Mouse (Mus musculus) ovary, postnatal 10 days (tissue): ENCODE results near the gene Olfr1472.
"Not testable (repeated sequence)": the region's sequence is repeated elsewhere in the genome, so short reads cannot be mapped to it uniquely, and the experiment has no call there.

Source experiments
- DNase-seq: peaks from one replicate; pipeline ENCODE4 v3.0.0; 2022; ENCODE audit warnings: low spot score

Olfr1472 gene

DNA sequence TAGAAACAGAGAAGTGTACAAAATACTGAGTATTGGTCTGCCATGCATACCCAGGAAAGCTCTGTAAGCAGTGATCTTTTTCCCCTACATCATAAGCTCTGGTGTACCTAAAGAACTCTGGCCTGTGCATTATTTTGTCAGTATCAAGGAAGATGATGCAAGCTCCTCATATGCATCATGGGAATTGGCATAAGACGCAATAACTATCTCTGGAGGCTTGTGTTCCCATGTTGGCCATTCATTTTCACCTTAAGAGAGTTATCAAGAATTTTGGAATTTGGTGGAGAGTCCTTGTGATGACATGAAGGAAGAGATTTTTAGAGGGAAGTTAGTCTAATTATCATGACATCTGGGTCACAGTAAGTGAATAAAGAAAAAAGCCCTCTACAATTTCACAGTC, at the start of gene Olfr1472:
Gene Olfr1472 (minus strand): TSS at position 101 of the 400 bp plus-strand sequence.
- no peak for DNase-seq

DNA sequence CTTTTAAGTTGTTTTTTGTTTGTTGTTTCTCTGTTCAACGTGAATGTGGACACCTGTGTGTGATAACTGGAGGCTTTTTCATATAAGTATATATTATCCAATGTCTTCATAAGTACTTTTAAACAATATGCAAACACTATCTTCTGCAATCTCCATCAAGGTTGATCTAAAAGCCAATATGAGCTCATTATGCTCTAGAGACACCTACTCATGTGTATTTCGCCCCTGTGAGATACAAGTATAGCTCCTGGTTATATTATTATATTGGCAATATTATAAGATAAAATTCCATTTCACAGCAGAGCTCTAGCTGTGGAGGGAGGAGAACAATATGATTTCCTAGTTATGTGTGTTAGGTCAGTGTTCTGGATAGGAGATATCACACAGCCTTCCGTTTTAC, 44.4 kb upstream of the Olfr1472 start, which contains the start of gene Olfr1477:
Gene Olfr1477 (plus strand): TSS at position 301 of the 400 bp plus-strand sequence.
- DNase-seq = no peak

DNA sequence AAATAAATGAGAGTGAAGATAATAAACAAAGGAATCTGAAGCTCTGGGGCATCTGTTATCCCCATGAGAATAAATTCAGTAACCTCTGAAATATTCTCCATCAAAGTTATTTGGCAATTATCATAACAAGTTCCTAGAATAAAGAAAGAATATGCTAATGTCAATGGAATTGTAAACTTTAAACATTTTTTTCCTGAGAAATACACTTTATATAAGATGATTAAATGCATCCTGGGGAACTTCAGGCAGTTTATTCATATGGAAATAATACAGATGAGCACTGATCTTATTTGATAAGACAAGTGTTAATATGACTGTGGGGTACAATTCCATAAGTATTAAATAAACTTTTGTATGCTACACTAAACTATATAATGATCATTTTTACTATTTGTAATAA, 24.2 kb upstream of the Olfr1472 start, which contains the start of gene Olfr1475:
Gene Olfr1475 (minus strand): TSS at position 101 of the 400 bp plus-strand sequence.
- DNase-seq = no peak

DNA sequence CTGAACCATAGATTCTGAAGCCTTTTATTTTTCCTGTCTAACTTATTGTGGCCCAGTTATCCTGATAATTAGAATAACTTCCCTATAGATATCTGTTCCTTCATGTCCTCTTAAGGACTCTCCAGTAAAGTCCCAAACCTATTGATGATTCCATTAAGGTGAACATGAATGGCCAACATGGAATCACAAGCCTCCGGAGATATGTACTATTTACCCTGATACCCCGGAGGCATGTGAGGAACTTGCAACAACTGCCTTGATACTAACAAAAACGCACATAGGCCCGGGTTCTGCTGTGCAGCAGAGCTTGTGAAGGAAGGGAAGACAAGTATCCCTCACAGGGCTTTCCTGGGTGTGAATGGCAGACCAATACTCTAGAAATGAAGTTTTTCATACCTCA, 13.4 kb upstream of the Olfr1472 start, which contains the start of gene Olfr1474:
Gene Olfr1474 (plus strand): TSS at position 301 of the 400 bp plus-strand sequence.
- DNase-seq = not testable (repeated sequence)

DNA sequence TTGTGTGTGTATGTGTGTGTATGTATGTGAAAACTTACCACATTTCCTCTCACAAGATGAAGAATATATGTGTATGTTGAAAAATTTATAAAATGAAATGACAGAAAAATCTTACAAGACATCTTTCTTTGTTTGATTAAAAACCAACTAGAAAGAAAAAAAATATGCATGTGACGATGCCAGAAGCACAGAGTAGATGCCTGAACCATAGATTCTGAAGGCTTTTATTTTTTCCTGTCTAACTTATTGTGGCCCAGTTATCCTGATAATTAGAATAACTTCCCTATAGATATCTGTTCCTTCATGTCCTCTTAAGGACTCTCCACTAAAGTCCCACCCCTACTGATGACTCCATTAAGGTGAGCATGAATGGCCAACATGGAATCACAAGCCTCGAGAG, 12.8 kb downstream of the Olfr1472 start, which contains the start of gene Olfr1471:
Gene Olfr1471 (plus strand): TSS at position 301 of the 400 bp plus-strand sequence.
- not testable (repeated sequence) for DNase-seq

- DNase-seq = no peak
Measured at GRCm38 (mm10) chr19:13407549-13407948, 48.3 kb downstream of the Olfr1472 start, which contains the start of gene Olfr1469. TSS of gene Olfr1469 (plus strand) at chr19:13407849.
